Mouse (Mus musculus): Measurements from ENCODE around the gene Gm42791. TPM values are rescaled to one million over a fixed set of nuclear protein-coding genes. Genes with fewer than 3 reads are reported as not detected.

Gene Gm42791
- polyA plus RNA-seq, 1 experiment: 8.4 TPM

DNA sequence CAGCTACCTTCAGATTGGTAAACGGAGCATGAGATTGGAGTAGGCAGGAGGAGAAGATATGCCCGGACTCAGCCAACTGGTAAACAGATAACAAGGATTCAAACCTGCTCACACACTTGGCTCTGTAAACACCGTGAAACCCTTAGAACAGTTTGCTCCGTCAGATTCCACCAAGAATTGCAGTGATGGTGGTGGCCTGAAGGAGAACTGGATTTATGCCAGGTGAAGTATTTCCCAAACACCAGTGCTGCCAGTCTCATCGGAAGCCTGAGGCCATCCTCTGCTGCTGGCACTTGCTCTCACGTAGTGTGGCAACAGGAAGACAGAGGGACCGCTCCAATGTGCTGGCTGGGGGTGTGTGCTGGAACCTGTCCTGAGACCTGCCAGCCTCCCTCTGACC lies 12.6 kb downstream of the Gm42791 start:
- WGBS: 76% methylated on average over 7 of the region's 7 CpGs
- TF ChIP-seq CTCF (IDR thresholded peaks at IDR 0.05; ENCODE audit: control insufficient read depth, insufficient read depth, low read length) (no peak), POLR2A (IDR thresholded peaks at IDR 0.05; ENCODE audit: borderline replicate concordance, control insufficient read depth, low read depth, low read length) (no peak)
- H3K4me1 ChIP-seq (ENCODE audit: control insufficient read depth, insufficient read depth, low read length): peaks cover 3% of the 10 kb centered on the region

GRCm38 (mm10) chr5:148980607-148981006 lies 14.3 kb downstream of the Gm42791 start:
- Histone ChIP-seq H3K27ac (ENCODE audit: control insufficient read depth, insufficient read depth, low read depth, low read length, poor library complexity) (no peak overlapping the region), H3K4me1 (ENCODE audit: control insufficient read depth, insufficient read depth, low read length) (peaks cover 3% of the 10 kb centered on the region), H3K4me3 (replicated peaks; ENCODE audit: control insufficient read depth, low read depth, low read length) (no peak overlapping the region)
- 46% methylated on average over 6 of the region's 6 CpGs for WGBS
- TF ChIP-seq CTCF (IDR thresholded peaks at IDR 0.05; ENCODE audit: control insufficient read depth, insufficient read depth, low read length): no peak
- TF ChIP-seq POLR2A (IDR thresholded peaks at IDR 0.05; ENCODE audit: borderline replicate concordance, control insufficient read depth, low read depth, low read length): no peak

More for the DNA sequence above, 12.6 kb downstream of the Gm42791 start:
- H3K27ac ChIP-seq (ENCODE audit: control insufficient read depth, insufficient read depth, low read depth, low read length, poor library complexity): no peak overlapping the region
- H3K4me3 ChIP-seq (replicated peaks; ENCODE audit: control insufficient read depth, low read depth, low read length): no peak overlapping the region

- Histone ChIP-seq H3K4me1 (ENCODE audit: control insufficient read depth, insufficient read depth, low read length) (peaks cover 3% of the 10 kb centered on the region), H3K4me3 (replicated peaks; ENCODE audit: control insufficient read depth, low read depth, low read length) (no peak overlapping the region), H3K27ac (ENCODE audit: control insufficient read depth, insufficient read depth, low read depth, low read length, poor library complexity) (peak overlapping the region; percentile 87)
- TF ChIP-seq POLR2A (IDR thresholded peaks at IDR 0.05; ENCODE audit: borderline replicate concordance, control insufficient read depth, low read depth, low read length) (no peak), CTCF (IDR thresholded peaks at IDR 0.05; ENCODE audit: control insufficient read depth, insufficient read depth, low read length) (no peak)
- WGBS: 51% methylated on average over 18 of the region's 18 CpGs
These were observed 16.3 kb downstream of the Gm42791 start for GRCm38 (mm10) chr5:148978458-148979165.

DNA sequence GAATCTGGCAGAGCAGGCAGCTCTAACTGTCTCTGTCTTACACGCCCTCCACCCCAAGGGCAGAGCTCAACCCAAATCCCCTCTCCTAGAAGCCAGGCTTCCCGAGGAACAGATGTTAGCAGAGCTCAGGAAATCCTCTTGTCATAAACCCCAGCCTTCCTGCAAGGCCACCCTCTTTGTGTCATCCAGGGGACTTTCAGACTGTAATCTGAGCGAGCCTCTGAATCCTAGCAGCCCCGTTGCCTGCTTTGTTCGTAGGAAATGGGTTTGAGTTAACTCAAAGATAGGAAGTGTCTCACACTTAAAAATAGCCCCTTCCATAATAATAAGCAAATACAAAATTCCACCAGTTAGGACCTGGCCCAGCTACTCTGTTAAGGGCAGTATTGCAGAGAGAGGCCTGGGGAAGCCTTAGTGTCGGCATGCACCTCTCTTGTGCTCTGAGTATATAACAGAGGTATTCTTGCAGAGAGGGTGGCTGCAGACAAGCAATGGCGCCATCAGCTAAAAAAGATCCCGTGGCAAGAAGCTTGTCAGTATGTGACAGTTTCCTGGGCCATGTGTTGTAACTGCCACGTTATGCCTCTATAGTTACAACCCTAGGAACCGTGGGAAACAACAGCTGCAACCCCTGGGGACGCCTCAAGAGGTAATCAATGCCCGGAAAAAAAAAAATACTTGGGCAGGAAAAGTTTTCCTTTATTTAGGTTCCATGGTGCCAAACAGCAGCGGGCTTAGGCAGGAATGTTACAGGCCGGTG lies 17.1 kb downstream of the Gm42791 start:
- WGBS: 20% methylated on average over 14 of the region's 14 CpGs
- TF ChIP-seq CTCF (IDR thresholded peaks at IDR 0.05; ENCODE audit: control insufficient read depth, insufficient read depth, low read length): no peak
- TF ChIP-seq POLR2A (IDR thresholded peaks at IDR 0.05; ENCODE audit: borderline replicate concordance, control insufficient read depth, low read depth, low read length): no peak

DNA sequence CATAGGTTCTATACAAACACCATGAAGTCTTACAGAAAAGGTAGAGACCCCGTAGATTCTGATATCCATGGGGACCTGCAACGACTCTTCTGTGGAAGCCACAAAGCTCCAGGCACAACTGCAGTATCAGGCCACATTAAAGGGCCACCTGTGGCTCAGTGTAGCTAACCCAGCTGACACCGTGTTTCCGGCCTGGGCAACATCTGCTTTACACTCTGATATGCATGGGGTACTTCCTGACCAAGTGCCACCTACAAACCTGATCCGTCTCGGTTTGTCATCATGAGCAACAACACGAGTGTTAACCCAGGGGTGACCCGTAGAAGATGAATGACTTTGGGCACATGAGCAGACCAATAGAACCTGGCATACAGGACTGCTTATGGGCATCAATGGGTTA lies 18.1 kb downstream of the Gm42791 start:
- H3K27ac ChIP-seq (ENCODE audit: control insufficient read depth, insufficient read depth, low read depth, low read length, poor library complexity): peak overlapping the region; percentile 87; the same call in 1 of the 2 replicates
- H3K4me1 ChIP-seq (ENCODE audit: control insufficient read depth, insufficient read depth, low read length): peaks cover 3% of the 10 kb centered on the region
- TF ChIP-seq POLR2A (IDR thresholded peaks at IDR 0.05; ENCODE audit: borderline replicate concordance, control insufficient read depth, low read depth, low read length) (no peak), CTCF (IDR thresholded peaks at IDR 0.05; ENCODE audit: control insufficient read depth, insufficient read depth, low read length) (no peak)
- H3K4me3 ChIP-seq (replicated peaks; ENCODE audit: control insufficient read depth, low read depth, low read length): no peak overlapping the region
- 47% methylated on average over 8 of the region's 8 CpGs for WGBS

More for the DNA sequence above, 17.1 kb downstream of the Gm42791 start:
- Histone ChIP-seq H3K4me3 (replicated peaks; ENCODE audit: control insufficient read depth, low read depth, low read length) (no peak overlapping the region), H3K4me1 (ENCODE audit: control insufficient read depth, insufficient read depth, low read length) (peaks cover 3% of the 10 kb centered on the region), H3K27ac (ENCODE audit: control insufficient read depth, insufficient read depth, low read depth, low read length, poor library complexity) (peak overlapping the region; percentile 87)

DNA sequence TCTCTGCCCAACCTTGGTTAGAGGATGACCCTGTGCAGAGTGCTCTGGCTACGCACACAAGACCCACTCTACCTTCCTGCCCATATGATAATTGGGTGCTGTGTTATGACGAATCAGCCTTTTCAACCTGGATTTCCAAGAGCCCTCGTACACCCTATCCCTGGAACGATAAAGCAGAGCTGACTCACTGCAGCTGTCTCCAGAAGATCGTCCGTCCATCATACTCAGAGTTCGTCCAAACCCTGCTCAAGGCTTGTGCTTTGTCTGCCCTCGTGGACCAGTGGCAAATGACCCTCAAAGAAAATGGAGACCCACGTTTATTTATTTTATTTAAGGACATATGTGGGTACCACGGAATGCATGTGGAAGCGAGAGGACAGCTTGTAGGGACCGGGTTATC lies 19.9 kb downstream of the Gm42791 start:
- peaks cover 3% of the 10 kb centered on the region for H3K4me1 ChIP-seq (ENCODE audit: control insufficient read depth, insufficient read depth, low read length)

GRCm38 (mm10) chr5:148973019-148973668 lies 21.8 kb downstream of the Gm42791 start:
- Histone ChIP-seq H3K4me3 (replicated peaks; ENCODE audit: control insufficient read depth, low read depth, low read length) (no peak overlapping the region), H3K4me1 (ENCODE audit: control insufficient read depth, insufficient read depth, low read length) (peaks cover 5% of the 10 kb centered on the region), H3K27ac (ENCODE audit: control insufficient read depth, insufficient read depth, low read depth, low read length, poor library complexity) (no peak overlapping the region)
- TF ChIP-seq CTCF (IDR thresholded peaks at IDR 0.05; ENCODE audit: control insufficient read depth, insufficient read depth, low read length): no peak
- no peak for TF ChIP-seq POLR2A (IDR thresholded peaks at IDR 0.05; ENCODE audit: borderline replicate concordance, control insufficient read depth, low read depth, low read length)
- 35% methylated on average over 6 of the region's 6 CpGs for WGBS

More for the DNA sequence above, 19.9 kb downstream of the Gm42791 start:
- WGBS: 90% methylated on average over 12 of the region's 12 CpGs
- TF ChIP-seq CTCF (IDR thresholded peaks at IDR 0.05; ENCODE audit: control insufficient read depth, insufficient read depth, low read length) (no peak), POLR2A (IDR thresholded peaks at IDR 0.05; ENCODE audit: borderline replicate concordance, control insufficient read depth, low read depth, low read length) (no peak)
- H3K27ac ChIP-seq (ENCODE audit: control insufficient read depth, insufficient read depth, low read depth, low read length, poor library complexity): no peak overlapping the region
- no peak overlapping the region for H3K4me3 ChIP-seq (replicated peaks; ENCODE audit: control insufficient read depth, low read depth, low read length)

DNA sequence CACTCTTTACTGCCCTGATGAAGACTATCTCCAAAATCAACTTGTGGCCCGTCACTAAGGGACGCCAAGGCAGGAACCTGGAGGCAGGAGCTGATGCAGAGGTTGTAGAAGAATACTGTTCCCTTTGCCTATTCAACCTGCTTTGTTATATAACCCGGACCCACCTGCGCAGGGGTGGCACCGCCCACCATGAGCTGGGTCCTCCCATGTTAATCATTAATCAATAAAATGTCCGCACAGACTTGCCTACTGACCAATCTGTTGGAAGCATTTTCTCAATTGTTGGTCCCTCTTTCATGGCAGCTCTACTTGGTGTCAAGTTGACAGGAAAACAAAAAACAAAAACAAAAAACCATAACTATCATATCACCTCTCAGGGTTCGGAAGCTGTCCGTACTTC lies 22.8 kb downstream of the Gm42791 start:
- TF ChIP-seq CTCF (IDR thresholded peaks at IDR 0.05; ENCODE audit: control insufficient read depth, insufficient read depth, low read length) (no peak), POLR2A (IDR thresholded peaks at IDR 0.05; ENCODE audit: borderline replicate concordance, control insufficient read depth, low read depth, low read length) (no peak)
- WGBS: 86% methylated on average over 8 of the region's 8 CpGs
- no peak overlapping the region for H3K27ac ChIP-seq (ENCODE audit: control insufficient read depth, insufficient read depth, low read depth, low read length, poor library complexity)
- no peak overlapping the region for H3K4me3 ChIP-seq (replicated peaks; ENCODE audit: control insufficient read depth, low read depth, low read length)
- H3K4me1 ChIP-seq (ENCODE audit: control insufficient read depth, insufficient read depth, low read length): peaks cover 2% of the 10 kb centered on the region; the same call in 1 of the 2 replicates

All from bone marrow, adult 2 months (tissue).